Mouse (Mus musculus) frontal cortex, postnatal 14 days (tissue): ENCODE data around the gene Tnfrsf12a.

Experiments used
- DNase-seq, 2 experiments: peaks; one replicate each; pipeline ENCODE4 v3.0.0; 2022; ENCODE audit warnings: low spot score in 2 of 2

Gene Tnfrsf12a

DNA sequence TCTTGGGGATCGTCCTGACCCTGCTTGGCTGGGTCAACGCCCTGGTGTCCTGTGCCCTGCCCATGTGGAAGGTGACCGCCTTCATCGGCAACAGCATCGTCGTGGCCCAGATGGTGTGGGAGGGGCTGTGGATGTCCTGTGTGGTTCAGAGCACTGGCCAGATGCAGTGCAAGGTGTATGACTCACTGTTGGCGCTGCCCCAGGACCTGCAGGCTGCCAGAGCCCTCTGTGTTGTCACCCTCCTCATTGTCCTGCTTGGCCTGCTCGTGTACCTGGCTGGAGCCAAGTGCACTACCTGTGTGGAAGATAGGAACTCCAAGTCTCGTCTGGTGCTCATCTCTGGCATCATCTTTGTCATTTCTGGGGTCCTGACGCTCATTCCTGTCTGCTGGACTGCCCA is 3.8 kb upstream of the Tnfrsf12a start:
- no peak for DNase-seq

DNA sequence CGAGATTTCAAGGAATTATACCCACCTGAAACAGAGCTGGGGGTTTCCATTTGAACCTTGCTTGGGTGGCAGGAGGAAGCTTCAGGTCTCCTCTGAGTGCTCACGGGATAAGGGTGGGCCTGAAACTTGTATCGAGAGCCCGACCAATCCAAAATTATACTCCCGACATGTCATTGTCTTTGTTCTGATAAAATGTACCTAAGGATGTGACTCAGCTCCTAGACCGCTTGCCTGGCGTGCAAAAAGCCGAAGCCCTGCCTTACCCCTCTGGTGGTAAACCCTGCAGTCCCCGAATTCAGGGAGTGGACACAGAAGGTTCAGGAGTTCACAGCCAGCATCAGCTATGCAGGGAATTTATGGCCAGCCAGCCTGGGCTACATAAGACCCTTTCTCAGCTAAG is 3.1 kb upstream of the Tnfrsf12a start:
- no peak for DNase-seq

DNA sequence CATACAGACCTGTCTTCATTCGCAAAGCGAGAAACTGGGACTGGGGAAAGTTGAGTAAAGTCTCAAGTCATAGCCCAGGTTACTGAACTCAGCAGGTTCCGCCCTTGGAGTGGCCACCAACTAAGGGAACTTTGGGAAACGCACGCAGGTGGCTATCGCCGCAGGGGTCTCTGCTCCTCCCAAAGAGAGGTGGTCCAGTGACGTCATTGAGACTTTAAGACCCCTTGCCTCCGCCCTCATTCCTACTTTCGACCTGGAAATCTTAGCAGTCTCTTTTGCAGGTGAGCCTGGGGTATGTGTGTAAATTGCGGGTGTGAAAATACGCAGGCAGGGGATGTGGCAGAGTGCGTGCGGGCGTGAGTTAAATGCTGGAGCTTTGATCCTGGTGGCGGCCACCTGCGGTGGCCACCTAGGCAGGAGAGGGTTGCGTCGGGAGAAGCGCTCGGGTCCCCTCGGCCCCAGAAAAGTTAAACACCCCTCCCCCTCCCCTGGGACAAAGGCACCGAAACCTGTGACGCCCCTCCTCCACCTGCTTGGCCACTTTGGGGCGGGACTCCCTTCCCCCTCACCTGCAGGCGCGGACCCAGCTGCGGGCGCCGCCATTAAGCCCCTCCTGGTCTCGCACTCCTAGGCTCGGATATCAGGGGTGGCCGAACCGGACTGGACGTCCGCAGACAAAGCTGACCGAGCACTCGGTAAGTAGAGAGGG is 2.0 kb upstream of the Tnfrsf12a start, which contains the start of gene Cldn6:
Cldn6 (plus strand) TSS at position 123 of the 709 bp plus-strand sequence.
- no peak for DNase-seq

DNA sequence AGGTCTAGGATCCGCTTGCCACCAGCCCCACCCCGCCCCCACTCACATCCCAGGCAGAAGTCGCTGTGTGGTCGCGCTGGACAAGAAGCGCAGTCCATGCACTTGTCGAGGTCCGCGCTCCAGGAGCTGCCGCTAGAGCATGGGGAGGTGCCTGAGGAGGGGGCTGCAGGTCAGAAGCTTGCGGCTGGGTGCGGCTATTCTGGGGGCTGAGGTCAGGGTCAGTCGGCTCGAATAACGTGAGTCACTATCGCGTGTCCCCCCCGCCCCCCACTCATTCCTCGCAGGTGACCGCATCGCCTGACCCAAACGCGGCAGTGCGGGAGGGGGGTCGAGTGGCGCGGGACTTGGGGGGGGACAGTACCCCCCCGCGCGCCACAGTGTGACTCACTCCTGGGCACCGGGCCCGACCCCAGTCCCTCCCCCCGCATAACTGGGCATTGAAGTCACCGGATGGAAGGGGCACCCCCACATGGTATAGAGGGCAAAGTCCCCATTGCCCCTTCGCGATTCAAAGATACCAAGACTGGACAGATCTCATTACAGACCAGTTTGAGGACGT is 716 bp downstream of the Tnfrsf12a start:
- no peak for DNase-seq

DNA sequence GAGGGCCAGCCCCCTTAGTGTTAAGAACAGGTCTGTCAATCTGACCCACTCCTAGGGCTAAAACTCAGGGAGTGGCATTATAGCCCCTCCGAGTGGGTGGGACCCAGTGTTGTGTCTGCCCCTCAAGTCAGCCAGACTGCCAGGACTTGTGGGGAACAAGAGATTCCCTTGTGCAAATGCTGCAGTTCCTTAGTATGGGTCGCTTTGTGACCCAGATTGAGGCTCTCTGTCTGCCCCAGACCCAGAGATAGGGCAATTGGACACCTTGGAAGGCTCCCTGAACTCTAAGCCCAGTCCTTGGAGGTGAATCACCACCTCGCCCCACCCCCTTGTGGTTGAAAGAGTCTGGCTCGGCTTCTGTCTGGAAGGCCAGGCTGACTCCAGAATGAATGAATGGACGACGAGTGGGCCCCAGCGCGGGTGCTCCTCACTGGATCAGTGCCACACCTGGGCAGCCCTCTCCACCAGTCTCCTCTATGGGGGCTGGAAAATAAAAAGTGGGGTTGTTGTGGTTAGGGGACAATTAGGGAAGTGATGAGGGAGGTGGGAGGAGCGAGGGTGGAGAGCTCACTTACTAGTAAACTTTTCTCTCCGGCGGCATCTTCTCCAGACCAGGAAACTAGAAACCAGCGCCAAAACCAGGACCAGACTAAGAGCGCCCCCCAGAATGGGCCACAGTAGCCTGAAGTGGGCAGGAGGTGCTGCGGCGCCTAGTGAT is 1.5 kb downstream of the Tnfrsf12a start:
- DNase-seq = no peak

DNA sequence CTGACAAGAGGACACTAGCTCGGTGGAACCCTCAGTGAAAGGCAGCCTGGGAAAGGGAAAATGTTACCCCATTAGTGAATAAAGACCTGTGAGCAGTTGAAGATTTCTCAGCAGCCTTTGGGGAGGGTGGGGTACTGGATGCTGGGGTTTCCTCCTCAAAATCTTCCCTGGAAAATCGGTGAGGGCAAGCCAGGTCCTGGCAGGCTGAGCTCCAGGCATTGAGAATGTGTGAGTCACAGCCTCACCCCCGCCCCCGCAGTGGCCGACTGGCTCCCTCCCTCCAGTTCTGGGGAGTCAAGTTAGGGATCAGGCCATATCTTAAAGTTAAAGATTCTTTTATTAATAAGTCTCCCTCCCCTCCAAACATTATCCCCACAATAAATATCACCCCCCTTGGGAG is 2.1 kb downstream of the Tnfrsf12a start:
- DNase-seq = no peak

DNA sequence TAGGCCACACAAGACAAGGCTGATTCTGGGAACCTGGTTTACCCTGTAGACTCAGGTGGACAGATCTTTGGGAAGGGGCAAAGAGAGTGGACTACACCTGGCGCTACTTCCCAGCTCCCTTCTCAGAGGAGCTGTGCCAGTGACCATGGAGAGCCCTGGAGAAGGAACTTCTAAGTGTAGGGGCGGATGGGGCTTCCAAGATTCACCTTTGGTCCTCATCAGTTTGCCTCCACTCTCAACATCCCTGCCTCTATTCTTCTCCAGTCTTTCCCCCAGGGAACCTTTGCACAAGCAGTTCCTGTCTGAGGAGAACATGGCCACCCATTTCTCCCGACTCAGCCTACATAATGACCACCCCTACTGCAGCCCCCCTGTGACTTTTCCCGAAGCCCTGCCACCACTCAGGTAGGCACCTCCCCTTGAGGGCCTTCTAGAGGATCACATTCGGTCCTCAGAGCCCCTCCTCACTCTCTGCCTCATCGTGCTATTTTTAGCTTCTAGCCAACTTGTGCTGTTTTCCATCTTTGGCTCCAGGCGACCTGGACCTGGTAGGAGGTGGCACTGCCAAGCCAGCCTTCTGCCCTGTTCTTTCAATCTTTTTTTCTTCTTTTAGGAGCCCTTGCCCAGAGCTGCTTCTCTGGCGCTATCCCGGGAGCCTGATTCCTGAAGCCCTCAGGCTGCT is 2.9 kb downstream of the Tnfrsf12a start:
- no peak for DNase-seq

DNA sequence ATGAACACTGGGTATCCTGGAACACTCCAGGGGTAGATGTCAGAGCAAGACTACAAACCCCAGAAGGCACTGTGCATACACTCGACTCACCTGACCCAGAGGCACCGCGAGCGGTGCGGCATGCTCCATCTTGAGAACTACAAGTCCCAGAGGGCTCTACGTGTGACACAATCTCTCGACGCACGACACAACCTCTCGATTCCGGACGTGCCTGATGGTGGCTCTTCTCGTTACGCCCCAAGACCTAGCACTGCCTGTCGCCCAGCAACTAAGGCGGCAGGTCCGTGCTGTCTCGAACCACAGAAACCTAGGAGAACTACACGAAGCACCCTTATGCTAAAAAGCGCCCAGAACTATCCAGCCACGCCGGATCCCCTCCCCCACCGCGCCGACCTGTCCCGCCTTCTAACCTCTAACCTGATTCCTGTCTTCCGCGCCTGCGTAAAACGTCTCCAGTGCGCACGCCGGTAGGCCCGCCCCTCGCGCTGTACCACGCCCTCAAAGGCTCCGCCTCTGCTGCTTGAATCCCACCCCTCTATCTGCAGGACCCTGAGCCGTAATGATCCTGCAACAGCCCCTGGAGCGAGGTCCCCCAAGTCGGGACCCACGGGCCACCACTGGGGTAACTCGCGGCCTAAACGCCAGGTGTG is 3.7 kb downstream of the Tnfrsf12a start, which contains the start of the genes Hcfc1r1 and Thoc6:
Hcfc1r1 (plus strand) TSS at position 173 of the 650 bp plus-strand sequence.
Thoc6 (minus strand) TSS at position 459 of the 650 bp plus-strand sequence.
- DNase-seq = peak; percentile 93

DNA sequence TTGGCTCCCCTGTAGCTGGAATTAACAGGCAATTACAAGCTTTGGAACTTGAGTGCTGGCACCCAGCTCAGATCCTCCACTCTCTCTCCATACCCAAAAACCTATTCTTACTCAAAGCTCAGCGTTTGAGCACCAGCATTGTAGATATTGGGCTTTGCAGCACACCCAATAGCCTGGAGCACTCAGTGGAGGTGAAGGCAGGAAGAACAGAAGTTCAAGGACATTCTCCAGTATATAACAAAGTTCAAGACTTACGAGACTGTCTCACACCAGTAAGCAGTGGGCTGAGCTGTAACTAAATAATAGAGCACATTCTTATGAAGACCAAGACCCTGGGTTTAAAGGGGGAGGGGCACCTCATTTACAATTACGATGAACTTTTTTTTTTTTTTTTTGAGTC is 4.5 kb downstream of the Tnfrsf12a start:
- no peak for DNase-seq

DNA sequence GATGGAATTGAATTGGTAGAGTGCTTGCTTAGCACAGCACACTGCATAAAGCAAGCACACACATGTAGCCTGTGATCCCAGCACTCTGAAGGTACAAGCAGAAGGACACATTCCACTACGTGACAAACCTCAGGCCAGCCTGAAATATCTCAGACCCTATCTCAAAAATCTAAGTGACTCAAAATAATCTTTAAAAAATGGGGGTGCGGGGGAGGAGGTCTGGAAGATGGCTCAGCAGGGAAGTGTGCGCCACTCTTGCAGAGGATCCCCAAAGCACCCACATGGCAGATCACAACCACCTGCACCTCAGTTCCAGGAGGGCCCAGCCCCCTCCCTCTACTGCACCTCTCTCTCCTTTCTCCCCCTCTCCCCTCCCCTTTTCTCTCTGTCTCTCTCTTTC is 5.7 kb downstream of the Tnfrsf12a start:
- DNase-seq = no peak

DNA sequence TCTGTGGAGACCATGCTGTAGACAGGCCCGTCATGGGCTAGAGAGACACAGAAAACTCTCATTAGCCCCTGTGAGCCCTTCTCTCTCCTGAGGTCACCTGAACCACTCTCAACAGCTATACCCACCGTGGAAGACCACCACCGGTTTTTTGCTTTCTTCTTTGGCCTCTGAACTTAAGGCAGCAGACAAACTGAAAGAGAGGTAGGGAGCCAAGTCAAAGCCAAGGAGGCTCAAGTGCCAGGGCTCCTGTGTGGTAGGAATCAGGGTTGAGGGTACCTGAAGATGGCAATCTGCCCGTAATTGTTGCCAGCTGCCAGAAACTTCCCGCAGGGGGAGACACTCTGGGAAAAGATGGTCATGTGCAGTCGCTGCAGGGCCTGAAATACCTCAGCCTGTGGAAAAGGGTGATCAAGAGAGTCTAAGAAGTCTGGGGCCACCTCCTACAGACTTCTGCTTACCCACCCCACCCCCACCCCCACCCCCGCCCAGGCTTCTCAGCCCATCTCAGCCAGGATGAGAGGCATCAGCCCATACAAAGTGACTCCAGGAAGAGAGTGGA is 6.7 kb downstream of the Tnfrsf12a start:
- DNase-seq = no peak

DNA sequence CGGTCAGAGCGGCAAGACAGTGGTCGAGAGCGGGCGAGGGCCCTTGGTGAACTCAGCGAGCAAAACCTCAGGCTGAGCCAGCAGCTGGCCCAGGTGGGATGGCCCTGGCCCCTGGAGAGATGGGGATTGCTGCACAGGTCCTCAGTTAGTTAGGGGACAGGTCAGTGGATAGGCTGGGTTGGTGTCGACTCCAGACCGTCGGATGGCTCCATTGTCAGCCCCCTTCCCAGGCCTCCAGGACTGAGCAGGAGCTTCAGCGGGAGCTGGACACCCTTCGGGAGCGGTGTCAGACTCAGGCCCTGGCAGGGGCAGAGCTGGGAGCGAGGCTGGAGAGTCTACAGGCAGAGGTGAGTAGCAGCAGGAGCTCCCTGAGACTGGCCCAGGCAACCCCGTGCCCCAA is 11.8 kb downstream of the Tnfrsf12a start:
- DNase-seq = no peak

DNA sequence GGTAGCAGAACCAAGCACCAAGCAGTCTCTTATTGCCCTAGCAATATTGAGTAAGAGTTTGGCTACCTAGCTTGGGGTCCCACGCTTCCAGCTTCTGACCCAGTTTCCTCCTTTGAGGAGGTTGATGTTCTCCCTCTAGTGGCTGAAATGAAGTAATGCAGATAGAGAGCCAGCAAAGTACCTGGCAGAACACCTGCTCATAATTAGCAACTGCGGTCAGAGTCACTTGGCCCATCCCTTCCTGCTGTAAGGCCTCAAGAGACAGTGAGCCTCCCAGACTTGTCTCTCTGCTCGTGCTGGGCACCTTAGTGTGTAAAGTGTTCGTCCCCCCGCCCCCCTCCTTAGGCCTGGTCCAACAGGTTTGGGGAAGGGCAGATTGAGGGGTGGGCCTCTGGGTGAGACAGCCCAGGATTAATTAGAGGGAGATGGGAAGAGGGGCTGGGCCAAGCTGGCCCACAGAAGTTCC is 12.7 kb downstream of the Tnfrsf12a start:
- DNase-seq = no peak

DNA sequence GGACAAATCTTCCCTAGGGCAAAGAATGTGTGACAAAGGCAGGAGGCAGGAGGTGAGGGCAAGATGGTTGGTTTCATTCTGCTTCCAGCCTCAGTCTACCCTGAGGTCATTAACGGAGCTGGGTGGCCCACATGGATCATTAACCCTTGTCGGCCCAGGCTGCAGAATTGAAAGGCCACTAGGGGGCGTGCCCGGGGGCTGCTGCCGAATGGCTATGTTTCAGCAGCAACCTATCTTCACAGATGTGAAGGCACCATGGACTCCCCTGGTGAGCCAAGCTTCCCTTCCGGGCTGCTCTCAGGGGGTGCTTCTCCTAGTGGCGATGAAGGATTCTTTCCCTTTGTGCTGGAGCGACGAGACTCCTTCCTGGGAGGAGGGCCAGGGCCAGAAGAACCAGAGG is 15.7 kb downstream of the Tnfrsf12a start:
- DNase-seq = no peak

DNA sequence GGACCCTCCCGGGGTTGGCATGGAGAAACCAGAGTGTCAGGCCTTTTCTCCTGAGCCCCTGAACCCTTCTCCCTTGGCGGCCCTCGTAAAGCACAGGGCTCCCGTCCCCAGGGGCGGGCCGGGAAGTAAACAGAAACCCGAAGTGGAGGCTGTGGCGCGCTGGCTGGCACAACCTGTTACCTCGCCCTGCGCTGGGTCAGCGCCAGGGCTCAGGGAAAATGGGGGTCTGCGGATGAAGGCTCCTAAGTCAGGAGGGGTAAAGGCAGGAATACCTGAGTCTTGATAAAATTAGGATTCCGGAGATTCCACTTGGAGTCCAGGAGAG is 16.4 kb downstream of the Tnfrsf12a start:
- no peak for DNase-seq

DNA sequence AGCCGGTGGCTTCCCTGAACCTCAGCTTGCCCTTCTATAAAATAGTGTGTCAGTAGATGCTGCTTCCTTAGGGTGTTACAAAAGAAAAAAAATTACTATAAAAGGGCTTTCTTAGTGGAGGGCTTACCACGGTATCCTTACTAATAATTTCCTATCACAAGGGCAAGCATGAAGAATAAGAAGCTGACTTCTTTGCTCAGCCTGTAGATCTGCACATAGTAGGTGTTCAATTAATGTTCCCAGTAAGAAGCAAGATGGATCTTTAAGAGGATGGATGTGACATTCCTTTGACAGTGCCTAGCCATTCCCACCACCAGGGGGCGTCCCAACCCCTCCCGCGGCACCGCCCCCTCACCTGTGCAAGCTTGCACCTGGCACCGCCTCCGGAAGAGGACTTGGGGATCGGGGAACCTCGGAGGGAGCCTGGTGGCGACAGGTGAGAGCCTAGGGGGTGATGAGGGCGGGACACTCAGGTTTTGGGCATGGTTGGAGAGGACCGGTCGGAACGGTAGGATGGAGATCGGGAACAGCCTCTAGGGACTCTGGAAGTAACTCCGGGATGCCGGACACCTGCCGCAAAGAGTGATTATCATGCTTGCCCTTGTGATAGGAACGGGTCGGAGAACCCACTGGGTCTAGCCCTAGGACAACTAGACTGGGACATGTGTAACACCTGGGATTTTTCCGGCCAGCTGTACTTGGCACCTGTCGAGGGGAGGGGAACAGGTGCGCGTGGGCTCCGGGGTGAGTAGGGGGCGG is 17.0 kb downstream of the Tnfrsf12a start, which contains the start of gene Bicdl2:
Bicdl2 (plus strand) TSS at position 390 of the 759 bp plus-strand sequence.
- DNase-seq = no peak

DNA sequence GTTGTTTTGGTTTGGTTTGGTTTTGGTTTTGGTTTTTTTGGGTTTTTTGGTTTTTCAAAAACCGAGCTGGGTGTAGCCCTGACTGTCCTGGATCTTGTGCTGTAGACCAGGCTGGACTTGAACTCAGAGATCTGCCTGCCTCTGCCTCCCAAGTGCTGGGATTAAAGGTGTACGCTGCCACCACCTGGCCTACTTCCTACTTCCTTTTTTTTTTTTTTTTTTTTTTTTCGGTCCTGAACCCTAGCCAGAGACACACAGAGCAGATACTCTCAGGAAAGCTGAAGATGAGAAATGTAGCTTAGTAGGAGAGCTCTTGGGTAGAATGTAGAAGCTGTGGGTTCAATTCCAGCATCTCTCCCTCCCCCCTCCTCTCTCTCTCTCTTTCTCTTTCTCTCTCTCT is 18.8 kb downstream of the Tnfrsf12a start:
- no peak for DNase-seq

DNA sequence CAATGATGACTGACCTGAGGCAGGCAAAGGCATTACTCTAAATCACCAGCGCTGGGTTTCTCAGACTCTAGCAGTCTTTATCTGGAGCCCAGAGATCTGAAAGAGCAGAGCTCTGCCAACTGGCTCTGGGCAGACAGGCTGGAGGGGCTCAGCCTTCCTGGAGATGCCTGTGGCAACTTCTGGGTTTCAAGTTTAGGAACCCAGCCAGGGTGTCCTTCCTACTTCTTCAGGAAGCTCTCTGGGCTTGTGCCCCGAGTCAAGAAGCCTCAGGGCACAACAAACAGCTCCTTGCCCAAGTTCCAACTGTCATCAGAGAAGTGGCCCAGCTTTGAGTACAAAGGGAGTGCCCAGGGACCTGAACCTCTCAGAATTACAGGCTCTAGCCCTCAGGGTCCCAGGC is 22.9 kb downstream of the Tnfrsf12a start:
- DNase-seq = no peak

DNA sequence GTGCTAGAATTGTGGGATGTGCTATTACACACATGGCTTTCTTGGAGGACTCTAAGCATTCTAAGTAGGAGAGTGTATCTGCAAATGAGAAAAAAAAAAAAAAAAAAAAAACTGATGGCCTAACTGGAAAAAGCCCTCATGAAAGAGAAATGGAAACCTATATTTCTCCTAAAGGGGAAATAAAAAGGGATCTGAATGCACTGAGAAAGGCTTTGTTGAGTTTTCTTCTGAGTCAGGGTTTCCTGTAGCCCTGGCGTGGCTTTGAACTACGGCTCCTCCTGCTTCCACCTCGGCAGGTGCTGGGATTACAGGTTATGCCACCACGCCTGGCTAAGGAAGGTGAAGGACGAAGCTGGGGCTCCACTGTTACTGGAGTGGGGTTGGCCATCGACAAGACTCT is 23.3 kb downstream of the Tnfrsf12a start:
- no peak for DNase-seq

DNA sequence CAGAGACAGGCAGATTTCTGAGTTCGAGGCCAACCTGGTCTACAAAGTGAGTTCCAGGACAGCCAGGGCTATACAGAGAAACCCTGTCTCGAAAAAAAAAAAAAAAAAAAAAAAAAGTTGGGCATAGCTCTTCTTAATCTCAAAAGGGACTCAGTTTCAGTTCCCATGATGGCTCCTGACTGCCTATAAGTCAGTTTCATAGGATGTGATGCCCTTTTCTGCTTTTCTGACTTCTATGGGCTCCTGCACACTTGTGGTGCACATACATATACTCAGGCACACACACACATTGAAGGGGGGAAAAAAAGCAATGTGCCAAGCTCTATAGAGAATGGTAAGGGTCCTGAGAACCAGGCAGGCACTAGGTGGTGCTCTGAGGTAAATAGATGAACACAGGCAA is 23.9 kb downstream of the Tnfrsf12a start:
- no peak for DNase-seq

DNA sequence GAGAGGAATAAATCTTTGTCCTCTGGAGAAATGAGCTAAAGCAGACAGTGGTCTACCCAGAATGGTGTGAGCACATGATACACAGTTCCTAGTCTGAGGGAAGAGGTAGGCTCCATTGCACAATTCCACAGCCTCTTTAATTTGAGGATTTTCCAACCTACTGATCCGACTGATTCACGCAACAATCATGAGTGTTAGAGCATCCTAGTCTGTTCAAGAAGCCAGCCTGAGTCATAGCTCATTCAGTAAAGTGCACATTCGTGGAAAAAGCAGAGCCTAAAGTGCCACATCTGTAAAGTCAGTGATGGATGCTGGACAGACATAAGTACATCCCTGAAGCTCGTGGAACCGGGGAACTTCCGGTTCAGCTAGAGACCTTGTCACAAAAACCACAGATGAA is 25.9 kb downstream of the Tnfrsf12a start:
- no peak for DNase-seq
